Mouse (Mus musculus): Measurements from ENCODE around the gene Herc2. TPM values are rescaled to one million over a fixed set of nuclear protein-coding genes. Genes with fewer than 3 reads are reported as not detected.

Gene Herc2
- total RNA-seq, 2 experiments from 2014 or later = 122 to 136 TPM

GRCm38 (mm10) chr7:56066136-56066535, 16.1 kb downstream of the Herc2 start:
- DNase-seq (ENCODE audit: low spot score in 2 of 2) = no peak

DNA sequence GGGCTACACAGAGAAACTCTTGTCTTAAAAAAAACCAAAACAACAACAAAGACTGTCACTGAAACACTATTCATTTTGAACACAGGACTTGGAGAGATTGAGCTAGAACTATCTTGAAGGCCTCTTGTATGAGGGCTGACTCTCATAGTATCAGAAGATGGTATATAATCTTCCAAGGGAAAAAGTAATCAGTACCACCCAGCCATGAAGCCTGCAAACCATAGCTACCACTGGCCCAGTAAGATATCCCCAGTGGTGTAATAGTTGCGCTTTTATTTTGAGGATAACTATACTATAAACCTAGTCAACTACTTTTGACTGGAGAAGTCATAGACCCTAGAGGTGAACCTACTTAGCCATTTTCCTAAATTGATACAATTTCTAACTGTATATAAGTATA, 16.6 kb downstream of the Herc2 start:
- no peak for DNase-seq (ENCODE audit: low spot score in 2 of 2)

- DNase-seq (ENCODE audit: low spot score in 2 of 2) = peak; percentile 71 to 92
These were observed 21.7 kb downstream of the Herc2 start for GRCm38 (mm10) chr7:56071724-56072123.

DNA sequence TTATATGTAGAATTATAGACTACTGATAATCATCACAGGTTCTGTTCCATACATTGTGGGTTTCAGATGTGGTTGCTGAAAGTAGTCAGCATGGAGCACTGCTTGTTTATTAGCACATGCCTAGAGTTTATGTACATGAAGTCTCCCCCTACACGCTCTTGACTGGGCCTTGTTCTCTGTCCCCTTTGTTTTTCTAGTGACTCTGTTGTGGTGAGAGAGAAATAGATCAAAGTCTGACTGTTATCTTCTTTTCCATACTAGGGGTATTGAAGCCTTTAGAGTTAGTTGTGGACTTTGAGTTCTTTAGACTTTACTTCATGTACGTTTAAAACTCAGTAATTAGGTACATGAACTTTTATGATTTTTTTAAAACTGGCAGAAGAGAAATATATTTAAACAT, 33.0 kb downstream of the Herc2 start:
- DNase-seq (ENCODE audit: low spot score in 2 of 2) = no peak

DNA sequence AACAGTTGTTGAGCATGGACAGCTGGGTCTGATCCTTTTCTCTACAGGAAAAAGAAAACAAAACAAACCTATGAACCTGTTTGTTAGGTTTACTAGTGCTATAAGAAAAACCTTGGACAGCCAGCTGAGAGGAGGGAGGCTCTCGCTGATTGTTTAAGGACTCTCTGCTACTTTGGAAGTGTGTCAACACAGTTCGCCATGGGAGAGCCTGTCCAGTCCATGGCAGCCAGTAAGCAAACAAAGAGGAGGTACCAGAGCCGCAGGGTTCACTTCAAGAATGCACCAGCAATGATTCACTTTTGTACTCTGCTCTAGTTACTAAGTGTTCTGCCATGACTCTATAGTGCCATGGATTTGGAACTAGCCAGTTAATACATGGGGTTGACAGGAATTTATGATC, 39.1 kb downstream of the Herc2 start:
- no peak for DNase-seq (ENCODE audit: low spot score in 2 of 2)

GRCm38 (mm10) chr7:56091445-56091844, 41.4 kb downstream of the Herc2 start:
- DNase-seq (ENCODE audit: low spot score in 2 of 2) = no peak

GRCm38 (mm10) chr7:56102293-56102847, 52.4 kb downstream of the Herc2 start:
- DNase-seq (ENCODE audit: low spot score in 2 of 2) = peak in 1 of 2 experiments; percentile 20

GRCm38 (mm10) chr7:56112999-56113398, 63.0 kb downstream of the Herc2 start:
- no peak for DNase-seq (ENCODE audit: low spot score in 2 of 2)

GRCm38 (mm10) chr7:56114148-56114547, 64.2 kb downstream of the Herc2 start:
- DNase-seq (ENCODE audit: low spot score in 2 of 2) = no peak

GRCm38 (mm10) chr7:56120968-56121367, 71.0 kb downstream of the Herc2 start:
- peak; percentile 29 to 67 for DNase-seq (ENCODE audit: low spot score in 2 of 2)

GRCm38 (mm10) chr7:56121425-56121824, 71.4 kb downstream of the Herc2 start:
- no peak for DNase-seq (ENCODE audit: low spot score in 2 of 2)

DNA sequence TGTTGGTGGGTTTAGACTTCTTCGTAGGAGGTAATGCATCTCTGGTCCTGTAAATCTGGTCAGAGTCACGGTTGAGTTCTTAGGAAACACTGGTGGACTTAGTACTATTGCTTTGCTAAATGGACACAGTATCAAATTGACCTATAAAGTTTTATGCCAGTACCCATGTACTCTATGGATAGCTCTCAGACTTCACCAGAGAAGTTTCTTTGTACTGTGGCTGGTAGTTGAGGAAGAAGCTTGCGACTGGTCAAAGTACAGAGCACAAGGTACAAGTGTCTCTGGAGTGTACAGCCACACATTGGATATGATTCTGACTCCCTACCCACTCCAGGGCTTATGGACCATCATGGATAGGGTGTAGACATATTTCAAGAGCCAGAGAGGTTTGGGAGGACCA, 78.1 kb downstream of the Herc2 start:
- DNase-seq (ENCODE audit: low spot score in 2 of 2) = no peak

- no peak for DNase-seq (ENCODE audit: low spot score in 2 of 2)
These were observed 79.6 kb downstream of the Herc2 start for GRCm38 (mm10) chr7:56129577-56129976.

GRCm38 (mm10) chr7:56131548-56131947, 81.6 kb downstream of the Herc2 start:
- no peak for DNase-seq (ENCODE audit: low spot score in 2 of 2)

GRCm38 (mm10) chr7:56138706-56139105, 88.7 kb downstream of the Herc2 start:
- no peak for DNase-seq (ENCODE audit: low spot score in 2 of 2)

GRCm38 (mm10) chr7:56146424-56146823, 96.4 kb downstream of the Herc2 start:
- DNase-seq (ENCODE audit: low spot score in 2 of 2) = no peak

- DNase-seq (ENCODE audit: low spot score in 2 of 2) = no peak
These were observed 98.9 kb downstream of the Herc2 start for GRCm38 (mm10) chr7:56148925-56149324.

- no peak for DNase-seq (ENCODE audit: low spot score in 2 of 2)
These were observed 102.1 kb downstream of the Herc2 start for GRCm38 (mm10) chr7:56151885-56152676.

GRCm38 (mm10) chr7:56153161-56153560, 103.2 kb downstream of the Herc2 start:
- DNase-seq (ENCODE audit: low spot score in 2 of 2) = no peak

DNA sequence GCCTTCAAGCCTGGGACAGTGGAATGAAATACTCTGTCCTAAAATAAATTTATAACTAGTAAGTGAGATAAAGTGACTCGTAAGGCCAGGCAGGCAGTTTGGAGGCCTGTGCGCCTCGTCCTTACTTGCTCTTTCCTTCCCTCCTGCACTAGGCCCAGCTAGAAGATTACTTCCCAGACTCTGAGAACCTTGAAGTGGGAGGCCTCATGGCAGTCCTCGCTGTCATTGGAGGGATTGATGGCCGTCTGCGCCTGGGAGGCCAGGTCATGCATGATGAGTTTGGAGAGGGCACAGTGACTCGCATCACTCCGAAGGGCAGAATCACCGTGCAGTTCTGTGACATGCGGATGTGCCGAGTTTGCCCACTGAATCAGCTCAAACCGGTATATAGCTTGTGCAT, 103.6 kb downstream of the Herc2 start:
- DNase-seq (ENCODE audit: low spot score in 2 of 2) = no peak

- DNase-seq (ENCODE audit: low spot score in 2 of 2) = no peak
These were observed 113.3 kb downstream of the Herc2 start for GRCm38 (mm10) chr7:56163316-56163715.

DNA sequence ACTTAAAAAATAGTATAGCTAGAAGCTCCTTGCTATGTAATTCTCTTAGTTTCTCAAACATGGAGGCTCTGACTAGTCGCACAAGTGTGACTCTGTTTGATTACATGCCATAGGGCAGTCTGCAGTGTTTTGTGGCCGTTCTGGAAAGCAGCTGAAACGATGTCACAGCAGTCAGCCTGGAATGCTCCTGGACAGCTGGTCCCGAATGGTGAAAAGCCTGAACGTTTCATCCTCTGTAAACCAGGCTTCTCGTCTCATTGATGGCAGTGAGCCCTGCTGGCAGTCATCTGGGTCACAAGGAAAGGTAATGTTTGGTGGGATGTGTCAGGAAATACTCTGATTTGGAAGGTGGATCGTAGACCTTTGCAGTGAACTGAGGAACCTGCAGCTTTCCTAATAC, 118.7 kb downstream of the Herc2 start:
- no peak for DNase-seq (ENCODE audit: low spot score in 2 of 2)

DNA sequence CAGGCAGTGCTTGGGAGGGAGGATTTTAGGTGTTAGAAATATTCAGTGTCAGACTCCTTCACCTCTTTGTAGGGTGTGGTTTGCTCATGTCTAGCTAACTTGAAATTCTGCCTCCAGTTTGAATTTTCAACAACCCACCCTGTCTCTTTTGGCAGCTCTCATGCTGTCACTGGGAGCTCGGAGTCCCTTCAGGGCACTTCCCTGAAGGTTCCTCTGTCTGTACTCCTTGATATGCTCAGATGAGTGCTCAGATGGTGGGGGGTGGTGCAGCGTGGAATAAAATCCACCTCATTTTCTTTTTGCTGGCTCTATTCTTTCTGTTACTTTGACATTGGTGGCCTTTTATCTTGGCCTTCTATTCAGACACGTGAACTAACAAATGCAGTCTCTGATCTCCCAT, 127.4 kb downstream of the Herc2 start:
- DNase-seq (ENCODE audit: low spot score in 2 of 2) = no peak

Data from layer of hippocampus, adult 18-20 months (tissue).